Mouse (Mus musculus) lung, embryonic 16.5 days (tissue): Measurements from ENCODE around the gene Gas6. TPM values are rescaled to one million over a fixed set of nuclear protein-coding genes. Genes with fewer than 3 reads are reported as not detected.

Experiments used
- ATAC-seq: fragments of 200-750 bp; cut with Nextera tagmentation; 2 replicates; pipeline ENCODE4 v1.8.0; 2017; ENCODE audit warnings: low read depth, mild to moderate bottlenecking, moderate library complexity
- H3K27ac ChIP-seq: fragments of 300-500 bp; sonication (generic); 2 replicates; pipeline ENCODE4 v1.5.1; 2014; ENCODE audit warnings: mild to moderate bottlenecking, control low read depth, low read length
- H3K27me3 ChIP-seq: fragments of 300-500 bp; sonication (generic); 2 replicates; pipeline ENCODE4 v1.6.1; 2014; ENCODE audit warnings: low read depth, low read length, mixed read lengths; ENCODE audit not compliant: control insufficient read depth, insufficient read depth
- H3K36me3 ChIP-seq: fragments of 300-500 bp; sonication (generic); 2 replicates; pipeline ENCODE4 v1.6.1; 2014; ENCODE audit warnings: low read length; ENCODE audit not compliant: control insufficient read depth, insufficient read depth
- H3K4me1 ChIP-seq: fragments of 300-500 bp; sonication (generic); replicated peaks from 2 replicates; pipeline ENCODE4 v1.6.1; 2014; ENCODE audit warnings: low read length, mixed read lengths; ENCODE audit not compliant: control insufficient read depth, insufficient read depth
- H3K4me2 ChIP-seq: fragments of 300-500 bp; sonication (generic); 2 replicates; pipeline ENCODE4 v1.6.1; 2014; ENCODE audit warnings: low read depth, low read length, control low read depth
- H3K4me3 ChIP-seq: fragments of 300-500 bp; sonication (generic); 2 replicates; pipeline ENCODE4 v1.5.1; 2014; ENCODE audit warnings: mild to moderate bottlenecking, low read length, control low read depth
- H3K9ac ChIP-seq: fragments of 300-500 bp; sonication (generic); 2 replicates; pipeline ENCODE4 v1.6.1; 2014; ENCODE audit warnings: low read length, control low read depth
- H3K9me3 ChIP-seq: fragments of 300-500 bp; sonication (generic); 2 replicates; pipeline ENCODE4 v1.6.1; 2016; ENCODE audit warnings: low read length; ENCODE audit not compliant: control insufficient read depth
- WGBS: fragments of 180-500 bp; shearing (Covaris S2); extraction: QIAGEN DNeasy Blood & Tissue Kit; methylation state at CpG from one replicate; pipeline ENCODE4 v1.1.7; 2014; 5-methylcytosine and 5-hydroxymethylcytosine counted together
- polyA plus RNA-seq: library from polyadenylated mRNA; unstranded; fragments of >200 nt; fragmentation: Nextera tagmentation; extraction: Ambion mirVana; gene quantifications from 2 replicates; pipeline ENCODE4 v1.2.1, GENCODE M21; 2015

Gas6 gene
- polyA plus RNA-seq, 1 experiment from 2014 or later: 78.0 TPM

GRCm38 (mm10) chr8:13434889-13435288, 59.4 kb downstream of the Gas6 start, which contains the start of gene Tmem255b:
Tmem255b (plus strand) TSS chr8:13435189.
- Histone ChIP-seq H3K4me2 (no peak within 1 kb of the TSS), H3K4me3 (no peak within 1 kb of the TSS), H3K36me3 (no peaks in the 10 kb centered on the region), H3K9ac (no peak within 1 kb of the TSS), H3K4me1 (no peaks in the 10 kb centered on the region), H3K27me3 (peaks cover 17% of the 10 kb centered on the region), H3K27ac (no peak within 1 kb of the TSS), H3K9me3 (no peaks in the 10 kb centered on the region)
- WGBS: 19% methylated on average over 10 of the region's 10 CpGs
- no peak for ATAC-seq

GRCm38 (mm10) chr8:13433130-13433529, 61.2 kb downstream of the Gas6 start:
- H3K4me1 ChIP-seq: no peaks in the 10 kb centered on the region
- WGBS: 61% methylated on average over 5 of the region's 5 CpGs
- no peak overlapping the region for H3K27ac ChIP-seq
- no peak overlapping the region for H3K9ac ChIP-seq
- no peak overlapping the region for H3K4me3 ChIP-seq
- no peak overlapping the region for H3K4me2 ChIP-seq
- no peaks in the 10 kb centered on the region for H3K36me3 ChIP-seq
- ATAC-seq: no peak
- H3K9me3 ChIP-seq: no peaks in the 10 kb centered on the region
- peaks cover 17% of the 10 kb centered on the region for H3K27me3 ChIP-seq

GRCm38 (mm10) chr8:13430866-13431265, 63.4 kb downstream of the Gas6 start:
- no peak for ATAC-seq

GRCm38 (mm10) chr8:13430412-13430811, 63.9 kb downstream of the Gas6 start:
- no peaks in the 10 kb centered on the region for H3K9me3 ChIP-seq
- 65% methylated on average over 7 of the region's 7 CpGs for WGBS
- ATAC-seq: no peak

More at GRCm38 (mm10) chr8:13430866-13431265, 63.4 kb downstream of the Gas6 start:
- peaks cover 17% of the 10 kb centered on the region for H3K27me3 ChIP-seq
- no peak overlapping the region for H3K4me2 ChIP-seq
- H3K9me3 ChIP-seq: no peaks in the 10 kb centered on the region
- no peak overlapping the region for H3K4me3 ChIP-seq
- H3K27ac ChIP-seq: no peak overlapping the region
- H3K9ac ChIP-seq: no peak overlapping the region
- no peaks in the 10 kb centered on the region for H3K4me1 ChIP-seq
- no peaks in the 10 kb centered on the region for H3K36me3 ChIP-seq

GRCm38 (mm10) chr8:13428156-13428555, 66.1 kb downstream of the Gas6 start:
- Histone ChIP-seq H3K9me3 (no peaks in the 10 kb centered on the region), H3K4me2 (no peak overlapping the region), H3K27me3 (no peaks in the 10 kb centered on the region), H3K27ac (no peak overlapping the region), H3K4me1 (no peaks in the 10 kb centered on the region), H3K4me3 (no peak overlapping the region), H3K36me3 (no peaks in the 10 kb centered on the region), H3K9ac (no peak overlapping the region)
- ATAC-seq: no peak
- 70% methylated on average over 9 of the region's 9 CpGs for WGBS

More at GRCm38 (mm10) chr8:13430412-13430811, 63.9 kb downstream of the Gas6 start:
- Histone ChIP-seq H3K4me2 (no peak overlapping the region), H3K27ac (no peak overlapping the region), H3K4me1 (no peaks in the 10 kb centered on the region), H3K36me3 (no peaks in the 10 kb centered on the region), H3K27me3 (peaks cover 14% of the 10 kb centered on the region), H3K9ac (no peak overlapping the region), H3K4me3 (no peak overlapping the region)

- no peak overlapping the region for H3K4me3 ChIP-seq
- H3K4me1 ChIP-seq: no peaks in the 10 kb centered on the region
- H3K4me2 ChIP-seq: no peak overlapping the region
- H3K27me3 ChIP-seq: no peaks in the 10 kb centered on the region
- WGBS: 61% methylated on average over 6 of the region's 6 CpGs
- H3K27ac ChIP-seq: 0 out of 2 replicates have a peak overlapping the region, but pooled peaks have one; percentile 16
- H3K9ac ChIP-seq: no peak overlapping the region
- no peaks in the 10 kb centered on the region for H3K9me3 ChIP-seq
- no peak for ATAC-seq
- no peaks in the 10 kb centered on the region for H3K36me3 ChIP-seq
Measured at GRCm38 (mm10) chr8:13427351-13427750, 66.9 kb downstream of the Gas6 start.

- no peak overlapping the region for H3K27ac ChIP-seq
- H3K27me3 ChIP-seq: no peaks in the 10 kb centered on the region
- no peaks in the 10 kb centered on the region for H3K4me1 ChIP-seq
- H3K9ac ChIP-seq: no peak overlapping the region
- no peak overlapping the region for H3K4me3 ChIP-seq
- no peaks in the 10 kb centered on the region for H3K36me3 ChIP-seq
- H3K9me3 ChIP-seq: no peaks in the 10 kb centered on the region
- WGBS: 83% methylated on average over 6 of the region's 6 CpGs
- no peak overlapping the region for H3K4me2 ChIP-seq
- ATAC-seq: no peak
Measured at GRCm38 (mm10) chr8:13420970-13421369, 73.3 kb downstream of the Gas6 start.

- no peak overlapping the region for H3K4me3 ChIP-seq
- no peaks in the 10 kb centered on the region for H3K4me1 ChIP-seq
- no peak overlapping the region for H3K9ac ChIP-seq
- no peak for ATAC-seq
- H3K9me3 ChIP-seq: no peaks in the 10 kb centered on the region
- H3K36me3 ChIP-seq: no peaks in the 10 kb centered on the region
- H3K27ac ChIP-seq: no peak overlapping the region
- H3K4me2 ChIP-seq: no peak overlapping the region
- H3K27me3 ChIP-seq: no peaks in the 10 kb centered on the region
- WGBS: 61% methylated on average over 2 of the region's 2 CpGs
Measured at GRCm38 (mm10) chr8:13419111-13419639, 75.1 kb downstream of the Gas6 start.

GRCm38 (mm10) chr8:13415879-13416278, 78.4 kb downstream of the Gas6 start:
- no peaks in the 10 kb centered on the region for H3K9me3 ChIP-seq
- no peak overlapping the region for H3K27ac ChIP-seq
- 66% methylated on average over 10 of the region's 10 CpGs for WGBS
- ATAC-seq: no peak
- H3K27me3 ChIP-seq: no peaks in the 10 kb centered on the region
- no peak overlapping the region for H3K4me3 ChIP-seq
- no peak overlapping the region for H3K4me2 ChIP-seq
- no peak overlapping the region for H3K9ac ChIP-seq
- no peaks in the 10 kb centered on the region for H3K4me1 ChIP-seq
- no peaks in the 10 kb centered on the region for H3K36me3 ChIP-seq
